Mouse (Mus musculus): ENCODE measurements around the gene Gm20696. TPM values are rescaled to one million over a fixed set of nuclear protein-coding genes. Genes with fewer than 3 reads are reported as not detected.

Gm20696 gene
- polyA plus RNA-seq, 1 experiment, result 1.5 TPM

GRCm38 (mm10) chr6:99452638-99453185, 213.9 kb downstream of the Gm20696 start:
- DNase-seq (ENCODE audit: extremely low spot score in 1 of 2, low spot score in 1 of 2), result no peak

- no peak for DNase-seq (ENCODE audit: extremely low spot score in 1 of 2, low spot score in 1 of 2)
Measured at GRCm38 (mm10) chr6:99451479-99451878, 215.1 kb downstream of the Gm20696 start.

- peak in 1 of 2 experiments; percentile 40 for DNase-seq (ENCODE audit: extremely low spot score in 1 of 2, low spot score in 1 of 2)
Measured at GRCm38 (mm10) chr6:99447447-99447846, 219.2 kb downstream of the Gm20696 start.

GRCm38 (mm10) chr6:99446801-99447415, 219.7 kb downstream of the Gm20696 start:
- DNase-seq (ENCODE audit: extremely low spot score in 1 of 2, low spot score in 1 of 2), result no peak

- no peak for DNase-seq (ENCODE audit: extremely low spot score in 1 of 2, low spot score in 1 of 2)
Measured at GRCm38 (mm10) chr6:99443460-99443859, 223.1 kb downstream of the Gm20696 start.

GRCm38 (mm10) chr6:99441100-99441499, 225.5 kb downstream of the Gm20696 start:
- peak; percentile 59 to 75 for DNase-seq (ENCODE audit: extremely low spot score in 1 of 2, low spot score in 1 of 2)

GRCm38 (mm10) chr6:99440606-99441005, 226.0 kb downstream of the Gm20696 start:
- DNase-seq (ENCODE audit: extremely low spot score in 1 of 2, low spot score in 1 of 2), result no peak

GRCm38 (mm10) chr6:99439878-99440361, 226.7 kb downstream of the Gm20696 start:
- DNase-seq (ENCODE audit: extremely low spot score in 1 of 2, low spot score in 1 of 2), result no peak

- DNase-seq (ENCODE audit: extremely low spot score in 1 of 2, low spot score in 1 of 2), result peak in 1 of 2 experiments; percentile 26
Measured at GRCm38 (mm10) chr6:99439214-99439877, 227.3 kb downstream of the Gm20696 start.

GRCm38 (mm10) chr6:99436371-99436770, 230.2 kb downstream of the Gm20696 start:
- DNase-seq (ENCODE audit: extremely low spot score in 1 of 2, low spot score in 1 of 2), result no peak

GRCm38 (mm10) chr6:99435140-99435539, 231.5 kb downstream of the Gm20696 start:
- no peak for DNase-seq (ENCODE audit: extremely low spot score in 1 of 2, low spot score in 1 of 2)

- no peak for DNase-seq (ENCODE audit: extremely low spot score in 1 of 2, low spot score in 1 of 2)
Measured at GRCm38 (mm10) chr6:99433006-99433405, 233.6 kb downstream of the Gm20696 start.

- DNase-seq (ENCODE audit: extremely low spot score in 1 of 2, low spot score in 1 of 2), result no peak
Measured at GRCm38 (mm10) chr6:99431941-99432340, 234.7 kb downstream of the Gm20696 start.

GRCm38 (mm10) chr6:99430560-99430959, 236.0 kb downstream of the Gm20696 start:
- DNase-seq (ENCODE audit: extremely low spot score in 1 of 2, low spot score in 1 of 2), result no peak

- no peak for DNase-seq (ENCODE audit: extremely low spot score in 1 of 2, low spot score in 1 of 2)
Measured at GRCm38 (mm10) chr6:99429378-99430131, 237.0 kb downstream of the Gm20696 start.

- DNase-seq (ENCODE audit: extremely low spot score in 1 of 2, low spot score in 1 of 2), result no peak
Measured at GRCm38 (mm10) chr6:99428961-99429360, 237.6 kb downstream of the Gm20696 start.

- DNase-seq (ENCODE audit: extremely low spot score in 1 of 2, low spot score in 1 of 2), result no peak
Measured at GRCm38 (mm10) chr6:99427301-99427700, 239.3 kb downstream of the Gm20696 start.

GRCm38 (mm10) chr6:99425044-99425443, 241.6 kb downstream of the Gm20696 start:
- no peak for DNase-seq (ENCODE audit: extremely low spot score in 1 of 2, low spot score in 1 of 2)

- DNase-seq (ENCODE audit: extremely low spot score in 1 of 2, low spot score in 1 of 2), result peak in 1 of 2 experiments; percentile 33
Measured at GRCm38 (mm10) chr6:99420666-99421065, 245.9 kb downstream of the Gm20696 start.

- no peak for DNase-seq (ENCODE audit: extremely low spot score in 1 of 2, low spot score in 1 of 2)
Measured at GRCm38 (mm10) chr6:99412598-99412997, 254.0 kb downstream of the Gm20696 start.

GRCm38 (mm10) chr6:99409602-99410001, 257.0 kb downstream of the Gm20696 start:
- no peak for DNase-seq (ENCODE audit: extremely low spot score in 1 of 2, low spot score in 1 of 2)
